Mouse (Mus musculus): ENCODE measurements around the gene Ramp3. TPM values are rescaled to one million over a fixed set of nuclear protein-coding genes. Genes with fewer than 3 reads are reported as not detected.
"Not testable (repeated sequence)": the region's sequence is repeated elsewhere in the genome, so short reads cannot be mapped to it uniquely, and the experiment has no call there.

Ramp3 gene
- 1 to 10 TPM in 1 of 2 experiments, under 1 TPM in 1; 0.98 to 1.7 TPM for total RNA-seq (2021)
- long read RNA-seq, experiment 1, partial matches to known transcripts: 0 of 3 reads
- long read RNA-seq, experiment 1, other reads (novel, unspliced or antisense): 0 of 3 reads
- long read RNA-seq, experiment 2, partial matches to known transcripts: 0 of 2 reads
- long read RNA-seq, experiment 2, other reads (novel, unspliced or antisense): 0 of 2 reads

- DNase-seq (ENCODE audit: low spot score in 2 of 2): no peak
Observed at GRCm38 (mm10) chr11:6658271-6658670, at the start of gene Ramp3. Gene Ramp3, plus strand, starts transcription at chr11:6658521.

GRCm38 (mm10) chr11:6615250-6616205, 42.8 kb upstream of the Ramp3 start:
- DNase-seq (ENCODE audit: low spot score in 2 of 2): no peak

GRCm38 (mm10) chr11:6623704-6624103, 34.6 kb upstream of the Ramp3 start:
- DNase-seq (ENCODE audit: low spot score in 2 of 2): no peak

GRCm38 (mm10) chr11:6624619-6625382, 33.5 kb upstream of the Ramp3 start:
- DNase-seq (ENCODE audit: low spot score in 2 of 2): no peak

- peak; percentile 87 to 94 for DNase-seq (ENCODE audit: low spot score in 2 of 2)
Observed at GRCm38 (mm10) chr11:6625478-6626387, 32.6 kb upstream of the Ramp3 start, which contains the start of gene Tbrg4. Gene Tbrg4, minus strand, starts transcription at chr11:6626067.

- DNase-seq (ENCODE audit: low spot score in 2 of 2): no peak
Observed at GRCm38 (mm10) chr11:6626388-6626772, 31.9 kb upstream of the Ramp3 start.

GRCm38 (mm10) chr11:6627731-6628130, 30.6 kb upstream of the Ramp3 start:
- no peak for DNase-seq (ENCODE audit: low spot score in 2 of 2)

- DNase-seq (ENCODE audit: low spot score in 2 of 2): peak in 1 of 2 experiments; percentile 62
Observed at GRCm38 (mm10) chr11:6628568-6628967, 29.8 kb upstream of the Ramp3 start.

GRCm38 (mm10) chr11:6629655-6630054, 28.7 kb upstream of the Ramp3 start:
- no peak for DNase-seq (ENCODE audit: low spot score in 2 of 2)

GRCm38 (mm10) chr11:6636150-6636549, 22.2 kb upstream of the Ramp3 start:
- DNase-seq (ENCODE audit: low spot score in 2 of 2): no peak

- DNase-seq (ENCODE audit: low spot score in 2 of 2): no peak
Observed at GRCm38 (mm10) chr11:6638537-6638936, 19.8 kb upstream of the Ramp3 start, which contains the start of gene Wap. Gene Wap, minus strand, starts transcription at chr11:6638637.

- no peak for DNase-seq (ENCODE audit: low spot score in 2 of 2)
Observed at GRCm38 (mm10) chr11:6639072-6639471, 19.2 kb upstream of the Ramp3 start.

- peak in 1 of 2 experiments; percentile 33 for DNase-seq (ENCODE audit: low spot score in 2 of 2)
Observed at GRCm38 (mm10) chr11:6644566-6644965, 13.8 kb upstream of the Ramp3 start.

GRCm38 (mm10) chr11:6647831-6648724, 10.2 kb upstream of the Ramp3 start:
- no peak for DNase-seq (ENCODE audit: low spot score in 2 of 2)

- no peak for DNase-seq (ENCODE audit: low spot score in 2 of 2)
Observed at GRCm38 (mm10) chr11:6650519-6650918, 7.8 kb upstream of the Ramp3 start.

- not testable (repeated sequence) for DNase-seq (ENCODE audit: low spot score in 2 of 2)
Observed at GRCm38 (mm10) chr11:6652978-6653377, 5.3 kb upstream of the Ramp3 start.

GRCm38 (mm10) chr11:6654903-6655302, 3.4 kb upstream of the Ramp3 start:
- peak; percentile 62 to 82 for DNase-seq (ENCODE audit: low spot score in 2 of 2)

- no peak for DNase-seq (ENCODE audit: low spot score in 2 of 2)
Observed at GRCm38 (mm10) chr11:6661206-6661605, 2.9 kb downstream of the Ramp3 start.

- DNase-seq (ENCODE audit: low spot score in 2 of 2): no peak
Observed at GRCm38 (mm10) chr11:6666634-6667033, 8.3 kb downstream of the Ramp3 start.
